Mouse (Mus musculus) myocyte (in vitro differentiated cells): ENCODE data around the gene Polr3a.

Source experiments
- CEBPB ChIP-seq: IDR thresholded peaks from 2 replicates; pipeline ENCODE4 v1.6.1; 2011; ENCODE audit warnings: mild to moderate bottlenecking, moderate library complexity; ENCODE audit not compliant: poor library complexity, insufficient read depth, severe bottlenecking
- E2F4 ChIP-seq: IDR thresholded peaks from one replicate; pipeline ENCODE4 v1.6.1; 2011; ENCODE audit warnings: mild to moderate bottlenecking, control low read depth, moderate library complexity; ENCODE audit not compliant: insufficient read depth
- MAX ChIP-seq: IDR thresholded peaks from one replicate; pipeline ENCODE4 v1.6.1; 2011; ENCODE audit warnings: low read depth, mild to moderate bottlenecking, control low read depth
- MYOD1 ChIP-seq, 3 experiments: IDR thresholded peaks; one replicate each; pipeline ENCODE4 v1.6.1; 2011; ENCODE audit warnings: control low read depth in 2 of 3, low read depth in 2 of 3, mild to moderate bottlenecking in 2 of 3, moderate library complexity in 1 of 3; ENCODE audit not compliant: insufficient read length in 2 of 3, control insufficient read depth in 1 of 3
- POLR2A ChIP-seq: IDR thresholded peaks from one replicate; pipeline ENCODE4 v1.6.1; 2011; ENCODE audit warnings: low read depth, mild to moderate bottlenecking, control low read depth, moderate library complexity; ENCODE audit not compliant: insufficient read length
- POLR2AphosphoS2 ChIP-seq: IDR thresholded peaks from one replicate; pipeline ENCODE4 v1.6.1; 2011; ENCODE audit warnings: low read depth, control low read depth; ENCODE audit not compliant: insufficient read length
- TCF12 ChIP-seq: IDR thresholded peaks from one replicate; pipeline ENCODE4 v1.6.1; 2011; ENCODE audit warnings: mild to moderate bottlenecking, control low read depth; ENCODE audit not compliant: poor library complexity, insufficient read depth, severe bottlenecking
- TCF3 ChIP-seq: IDR thresholded peaks from one replicate; pipeline ENCODE4 v1.6.1; 2011; ENCODE audit warnings: low read depth, control low read depth; ENCODE audit not compliant: insufficient read length
- USF1 ChIP-seq: IDR thresholded peaks from one replicate; pipeline ENCODE4 v1.6.1; 2011; ENCODE audit warnings: low read depth, mild to moderate bottlenecking, control low read depth, moderate library complexity

- TF ChIP-seq CEBPB (no peak), USF1 (no peak), POLR2A (peak; percentile 17), POLR2AphosphoS2 (no peak), TCF3 (no peak), MAX (no peak), MYOD1 (IDR thresholded peaks at IDR 0.05; ENCODE audit: control insufficient read depth in 1 of 3, insufficient read length in 2 of 3, low read depth in 2 of 3) (no peak), TCF12 (no peak), E2F4 (no peak)
Observed at GRCm38 (mm10) chr14:24497443-24497842, 10.6 kb upstream of the Polr3a start.
